ENCODE assay signal across 8 mouse cellular contexts in the genomic region with DNA sequence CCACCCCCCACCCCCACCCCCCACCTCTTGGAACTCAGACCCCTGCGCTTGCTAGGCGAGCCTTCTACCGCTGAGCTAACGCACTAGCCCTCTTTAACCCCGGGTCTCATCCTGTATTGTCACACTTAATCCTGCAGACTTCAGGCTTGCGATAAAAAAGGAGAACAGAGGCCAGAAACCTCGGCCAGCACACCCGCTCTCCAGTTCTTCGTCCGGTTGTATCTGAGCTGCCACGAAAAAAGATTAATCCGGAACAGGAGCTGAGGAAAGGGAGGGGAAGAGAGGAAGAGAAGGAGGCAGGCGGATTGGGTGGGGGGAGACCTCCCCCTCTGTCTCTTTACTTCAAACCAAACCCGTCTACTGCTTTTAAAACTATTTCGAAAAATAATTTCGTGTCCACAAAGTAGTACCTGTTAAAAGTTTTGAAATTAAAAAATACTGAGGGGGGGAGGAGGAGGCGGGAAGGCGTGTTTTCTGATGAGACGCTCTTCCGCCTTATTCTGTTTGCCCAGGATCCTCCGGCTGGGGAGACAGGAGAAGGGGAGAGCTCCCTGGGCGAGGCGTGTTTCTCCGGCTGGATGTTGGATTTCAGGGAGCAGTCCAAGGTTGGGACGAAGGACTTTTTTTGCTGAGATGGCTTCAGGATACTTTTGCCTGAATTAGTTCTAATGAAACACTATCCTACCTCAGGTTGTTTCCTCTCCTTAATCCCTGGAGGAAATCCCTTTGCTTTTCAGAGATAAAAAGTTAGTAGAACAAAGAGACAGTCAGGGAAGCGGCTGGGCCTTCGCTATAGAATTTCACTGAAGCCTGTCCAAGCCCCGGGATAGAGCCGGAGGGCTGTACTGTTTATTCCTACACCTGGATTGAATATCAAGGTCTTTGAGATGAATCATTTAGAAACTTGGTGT. TPM values are rescaled to one million over a fixed set of nuclear protein-coding genes. Genes with fewer than 3 reads are reported as not detected.
A peak's percentile ranks its signal among the peaks of the same experiment; 100 is the strongest.
DNase-seq lines count a peak whose midpoint lies in the region; ATAC-seq and TF ChIP-seq lines count a peak whose summit lies in the region.

No protein-coding gene starts in this region.

- 2% methylated on average over 29 of the region's 29 CpGs for WGBS in kidney, embryonic 14.5 days
- 49% methylated on average over 29 of the region's 29 CpGs for WGBS in small intestine, adult 2 months

- no peak for DNase-seq in ES-E14 (ENCODE audit: low read depth, low spot score)
- peak; percentile 68 for DNase-seq in adrenal gland, postnatal 14 days
- peak; percentile 51 for DNase-seq in heart, adult 8-10 months (ENCODE audit: low spot score)
- DNase-seq in lung, postnatal 25 days (ENCODE audit: low spot score) = peak; percentile 23
- no peak for DNase-seq in urinary bladder, postnatal 10 days (ENCODE audit: low spot score)
- DNase-seq in cerebellum, postnatal 4 days (ENCODE audit: low spot score in 2 of 2) = no peak

- ATAC-seq in kidney, embryonic 14.5 days (ENCODE audit: low FRiP score, low TSS enrichment) = peak; percentile 70

- H3K4me1 ChIP-seq in ES-E14 (ENCODE audit: control insufficient read depth in 2 of 2, insufficient read depth in 2 of 2, low read length in 2 of 2, poor library complexity in 1 of 2) = peaks cover 3 to 15% of the 10 kb centered on the region in 2 experiments; a peak in 3 of 4 replicates
- peaks cover 19% of the 10 kb centered on the region for H3K4me1 ChIP-seq in kidney, embryonic 14.5 days (ENCODE audit: control insufficient read depth, insufficient read depth, low read length)
- peaks cover 6% of the 10 kb centered on the region for H3K4me1 ChIP-seq in small intestine, adult 2 months (ENCODE audit: control insufficient read depth, insufficient read depth, insufficient read length, low read length)

- in situ Hi-C loops in ES-E14 (cut with MboI; ENCODE audit: low sequenced_read_pairs in 2 of 2, unreplicated experiment in 2 of 2) = no loop called here

- H3K4me2 ChIP-seq in kidney, embryonic 14.5 days (replicated peaks; ENCODE audit: low read depth, low read length) = peak overlapping the region; percentile 50

- H3K27ac ChIP-seq in ES-E14 (ENCODE audit: insufficient read depth, low read depth, low read length, poor library complexity, severe bottlenecking) = peak overlapping the region; percentile 52; the same call in 1 of the 2 replicates
- peak overlapping the region; percentile 84 for H3K27ac ChIP-seq in kidney, embryonic 14.5 days (ENCODE audit: low read depth, low read length)
- peak overlapping the region; percentile 60 for H3K27ac ChIP-seq in small intestine, adult 2 months (ENCODE audit: insufficient read depth, low read depth, low read length)

- peak overlapping the region; percentile 70 for H3K9ac ChIP-seq in ES-E14 (ENCODE audit: insufficient read depth, low read depth, low read length, poor library complexity, severe bottlenecking)
- H3K9ac ChIP-seq in kidney, embryonic 14.5 days (ENCODE audit: low read depth, low read length) = peak overlapping the region; percentile 57

- H3K9me3 ChIP-seq in ES-E14 (ENCODE audit: control insufficient read depth, insufficient read depth, low read depth, low read length) = no peaks in the 10 kb centered on the region
- H3K9me3 ChIP-seq in kidney, embryonic 14.5 days (ENCODE audit: control insufficient read depth, low read length) = no peaks in the 10 kb centered on the region

- peak overlapping the region; percentile 51 for H3K4me3 ChIP-seq in ES-E14 (ENCODE audit: insufficient read depth in 1 of 2, low read depth in 1 of 2, low read length in 2 of 2, poor library complexity in 1 of 2, severe bottlenecking in 1 of 2)
- H3K4me3 ChIP-seq in kidney, embryonic 14.5 days (ENCODE audit: low read length) = peak overlapping the region; percentile 30
- H3K4me3 ChIP-seq in small intestine, adult 2 months (ENCODE audit: low read depth, low read length) = peak overlapping the region; percentile 53

- TF ChIP-seq CTCF in small intestine, adult 2 months (IDR thresholded peaks at IDR 0.05; ENCODE audit: extremely low read depth, insufficient read length, insufficient replicate concordance, low read depth, low read length) = no peak

- TF ChIP-seq POLR2A in small intestine, adult 2 months (IDR thresholded peaks at IDR 0.05; ENCODE audit: low read depth, low read length) = peak; percentile 33; the same call in 1 of the 2 replicates

- H3K36me3 ChIP-seq in ES-E14 (ENCODE audit: control insufficient read depth, insufficient read depth, low read length, poor library complexity, severe bottlenecking) = no peaks in the 10 kb centered on the region
- no peaks in the 10 kb centered on the region for H3K36me3 ChIP-seq in kidney, embryonic 14.5 days (ENCODE audit: control insufficient read depth, insufficient read depth, low read length)
- H3K36me3 ChIP-seq in small intestine, adult 2 months (ENCODE audit: control insufficient read depth, insufficient read depth, low read length) = no peaks in the 10 kb centered on the region

- H3K27me3 ChIP-seq in kidney, embryonic 14.5 days (ENCODE audit: control insufficient read depth, insufficient read depth, low read length) = no peaks in the 10 kb centered on the region
- H3K27me3 ChIP-seq in small intestine, adult 2 months (ENCODE audit: control insufficient read depth, insufficient read depth, low read length) = no peaks in the 10 kb centered on the region

TF ChIP-seq in ES-E14, 5 proteins besides CTCF, POLR2A, EP300 and RAD21:
- TF ChIP-seq MAFK (IDR thresholded peaks at IDR 0.05; ENCODE audit: insufficient read depth, low read depth, low read length) = no peak
- TF ChIP-seq ZNF384 (IDR thresholded peaks at IDR 0.05; ENCODE audit: low read depth, low read length) = no peak
- no peak for TF ChIP-seq ZC3H11A (IDR thresholded peaks at IDR 0.05; ENCODE audit: borderline replicate concordance, low read depth, low read length)
- TF ChIP-seq HCFC1 (IDR thresholded peaks at IDR 0.05; ENCODE audit: borderline replicate concordance, insufficient read depth, low read length) = no peak
- no peak for TF ChIP-seq CHD2 (IDR thresholded peaks at IDR 0.05; ENCODE audit: low read depth, low read length)
TF ChIP-seq in ES-E14: peak in this region for 0.

RNA-seq across cellular contexts. Expression of a gene that starts 59.2 kb away (rescaled TPM):
- 44.7 and 83.0 TPM in 2 replicates for total RNA-seq in ES-E14 (2012; rRNA removed)
- 112 and 113 TPM in 2 replicates for total RNA-seq in adrenal gland, postnatal 14 days (2021)
- total RNA-seq in heart, adult 8-10 months (2022) = 10 to 100 TPM; 12.9 to 18.7 (median 15.2) TPM
- 87.7 and 98.5 TPM in 2 replicates for polyA plus RNA-seq in kidney, embryonic 14.5 days (2014; fragmentation: Nextera tagmentation; extraction: Ambion mirVana)
- polyA plus RNA-seq in small intestine, adult 2 months (2012; rRNA removed) = 28.7 and 98.8 TPM in 2 replicates

Comparison
In these comparisons a context has a peak if more than half of its experiments do, and no peak if none do; other contexts are left out.
1. DNase-seq: peak in adrenal gland, postnatal 14 days (single experiment), heart, adult 8-10 months (single experiment) and lung, postnatal 25 days (single experiment); none in ES-E14 (single experiment), urinary bladder, postnatal 10 days (single experiment) and cerebellum, postnatal 4 days (0 of 2).
2. Peak in every context shown above with its lines, with median percentiles within 50 percentile points of each other: H3K27ac ChIP-seq and H3K4me3 ChIP-seq.